Mouse (Mus musculus): ENCODE results near the gene 1700029H14Rik. TPM values are rescaled to one million over a fixed set of nuclear protein-coding genes. Genes with fewer than 3 reads are reported as not detected.

The 1700029H14Rik gene
- total and polyA plus RNA-seq, 3 experiments, result not detected

GRCm38 (mm10) chr8:13530401-13530800 lies 31.9 kb downstream of the 1700029H14Rik start:
- Histone ChIP-seq H3K36me3 (replicated peaks in 1 of 2; ENCODE audit: control insufficient read depth in 1 of 2, insufficient read depth in 1 of 2, low read length in 1 of 2) (no peaks in the 10 kb centered on the region), H3K4me1 (ENCODE audit: control insufficient read depth in 1 of 2, insufficient read depth in 2 of 2) (no peaks in the 10 kb centered on the region), H3K4me2 (ENCODE audit: insufficient read depth, low read depth, poor library complexity, severe bottlenecking) (no peak overlapping the region), H3K9ac (ENCODE audit: insufficient read depth, low read depth) (no peak overlapping the region), H3K27ac (ENCODE audit: insufficient read depth, low read depth) (no peak overlapping the region), H3K27me3 (replicated peaks) (peaks cover 9% of the 10 kb centered on the region), H3K4me3 (replicated peaks in 1 of 3; ENCODE audit: low read depth in 2 of 3, low read length in 2 of 3, poor library complexity in 1 of 3) (no peak overlapping the region), H3K79me2 (replicated peaks; ENCODE audit: control insufficient read depth, extremely low read depth, insufficient read depth, poor library complexity, severe bottlenecking) (no peaks in the 10 kb centered on the region), H3K9me3 (replicated peaks; ENCODE audit: low read length) (peaks cover 6% of the 10 kb centered on the region)
- TF ChIP-seq MXI1 (IDR thresholded peaks at IDR 0.05; ENCODE audit: low read depth, low read length), result no peak
- no peak for TF ChIP-seq RCOR1 (conservative IDR thresholded peaks at IDR 0.05; ENCODE audit: low read depth, low read length)
- no peak for TF ChIP-seq POLR2A (IDR thresholded peaks at IDR 0.05; ENCODE audit: low read depth, low read length)
- TF ChIP-seq ZNF384 (IDR thresholded peaks at IDR 0.05; ENCODE audit: low read depth, low read length), result no peak
- no peak for TF ChIP-seq IRF4 (IDR thresholded peaks at IDR 0.05; ENCODE audit: low read depth, low read length)
- no peak for TF ChIP-seq MAFK (IDR thresholded peaks at IDR 0.05; ENCODE audit: insufficient replicate concordance, low read length)
- no peak for TF ChIP-seq GABPA (IDR thresholded peaks at IDR 0.05; ENCODE audit: insufficient replicate concordance, low read depth, low read length)
- TF ChIP-seq ETS1 (conservative IDR thresholded peaks at IDR 0.05; ENCODE audit: low read depth, low read length), result no peak
- no peak for TF ChIP-seq MAZ (IDR thresholded peaks at IDR 0.05; ENCODE audit: low read depth, low read length)
- TF ChIP-seq PAX5 (IDR thresholded peaks at IDR 0.05; ENCODE audit: low read length), result no peak
- no peak for TF ChIP-seq TBP (conservative IDR thresholded peaks at IDR 0.05; ENCODE audit: low read depth, low read length)
- no peak for TF ChIP-seq ZMIZ1 (IDR thresholded peaks at IDR 0.05; ENCODE audit: low read depth, low read length)
- no peak for TF ChIP-seq SMC3 (IDR thresholded peaks at IDR 0.05; ENCODE audit: low read depth, low read length)
- no peak for TF ChIP-seq USF1 (IDR thresholded peaks at IDR 0.05; ENCODE audit: low read depth, low read length)
- TF ChIP-seq MAX (IDR thresholded peaks at IDR 0.05; ENCODE audit: low read length), result no peak
- TF ChIP-seq HCFC1 (IDR thresholded peaks at IDR 0.05; ENCODE audit: low read depth, low read length), result no peak
- TF ChIP-seq RAD21 (IDR thresholded peaks at IDR 0.05; ENCODE audit: low read depth, low read length), result no peak
- in situ Hi-C loops (cut with MboI; ENCODE audit: low pct_ligation_motif_present, low pct_unique_long_range_greater_than_20kb, low sequenced_read_pairs) (no loop called here), dilution Hi-C loops (cut with MboI; ENCODE audit: extremely low pct_ligation_motif_present, extremely low pct_unique_long_range_greater_than_20kb, low sequenced_read_pairs) (no loop called here)
- DNase-seq (ENCODE audit: extremely low read depth), result no peak

DNA sequence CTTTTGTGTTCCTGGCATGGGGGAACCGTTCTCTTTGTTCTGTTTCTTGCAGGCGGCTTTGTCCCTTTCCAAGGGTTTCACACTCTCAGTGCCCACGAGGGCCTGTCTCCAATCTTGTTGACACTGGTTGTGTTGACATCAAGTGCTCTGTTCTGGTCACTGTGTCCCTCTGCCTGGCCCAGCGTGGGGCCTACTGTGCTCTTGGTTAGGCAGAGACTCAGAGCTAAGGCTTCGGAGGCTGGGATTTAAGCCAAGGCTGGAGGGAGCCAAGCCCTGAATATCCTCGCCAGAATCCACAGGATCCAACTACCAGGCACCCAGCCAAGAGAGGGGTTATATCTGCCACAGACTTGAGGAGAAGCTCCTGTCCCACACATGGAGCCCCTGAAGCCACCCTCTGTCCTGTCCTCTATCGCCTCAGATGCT lies 32.4 kb downstream of the 1700029H14Rik start:
- Histone ChIP-seq H3K79me2 (replicated peaks; ENCODE audit: control insufficient read depth, extremely low read depth, insufficient read depth, poor library complexity, severe bottlenecking) (no peaks in the 10 kb centered on the region), H3K9ac (ENCODE audit: insufficient read depth, low read depth) (no peak overlapping the region), H3K27me3 (replicated peaks) (peaks cover 9% of the 10 kb centered on the region), H3K4me1 (ENCODE audit: control insufficient read depth in 1 of 2, insufficient read depth in 2 of 2) (no peaks in the 10 kb centered on the region), H3K36me3 (replicated peaks in 1 of 2; ENCODE audit: control insufficient read depth in 1 of 2, insufficient read depth in 1 of 2, low read length in 1 of 2) (no peaks in the 10 kb centered on the region), H3K9me3 (replicated peaks; ENCODE audit: low read length) (peaks cover 6% of the 10 kb centered on the region), H3K27ac (ENCODE audit: insufficient read depth, low read depth) (no peak overlapping the region), H3K4me2 (ENCODE audit: insufficient read depth, low read depth, poor library complexity, severe bottlenecking) (no peak overlapping the region), H3K4me3 (replicated peaks in 1 of 3; ENCODE audit: low read depth in 2 of 3, low read length in 2 of 3, poor library complexity in 1 of 3) (no peak overlapping the region)
- no peak for DNase-seq (ENCODE audit: extremely low read depth)
- dilution Hi-C loops (cut with MboI; ENCODE audit: extremely low pct_ligation_motif_present, extremely low pct_unique_long_range_greater_than_20kb, low sequenced_read_pairs) (no loop called here), in situ Hi-C loops (cut with MboI; ENCODE audit: low pct_ligation_motif_present, low pct_unique_long_range_greater_than_20kb, low sequenced_read_pairs) (no loop called here)
- no peak for TF ChIP-seq TBP (conservative IDR thresholded peaks at IDR 0.05; ENCODE audit: low read depth, low read length)
- no peak for TF ChIP-seq GABPA (IDR thresholded peaks at IDR 0.05; ENCODE audit: insufficient replicate concordance, low read depth, low read length)
- no peak for TF ChIP-seq HCFC1 (IDR thresholded peaks at IDR 0.05; ENCODE audit: low read depth, low read length)
- no peak for TF ChIP-seq EP300 (IDR thresholded peaks at IDR 0.05; ENCODE audit: low read length)
- TF ChIP-seq PAX5 (IDR thresholded peaks at IDR 0.05; ENCODE audit: low read length), result no peak
- TF ChIP-seq UBTF (IDR thresholded peaks at IDR 0.05; ENCODE audit: low read depth, low read length), result no peak
- no peak for TF ChIP-seq MAFK (IDR thresholded peaks at IDR 0.05; ENCODE audit: insufficient replicate concordance, low read length)
- TF ChIP-seq ELF1 (IDR thresholded peaks at IDR 0.05; ENCODE audit: low read depth, low read length), result no peak
- no peak for TF ChIP-seq TCF12 (IDR thresholded peaks at IDR 0.05; ENCODE audit: low read depth, low read length)
- TF ChIP-seq JUND (conservative IDR thresholded peaks at IDR 0.05; ENCODE audit: low read depth, low read length), result no peak
- no peak for TF ChIP-seq ZKSCAN1 (IDR thresholded peaks at IDR 0.05; ENCODE audit: borderline replicate concordance, low read depth, low read length)
